Mouse (Mus musculus) heart, adult 2 months (tissue): ENCODE measurements around the gene Cebpb. TPM values are rescaled to one million over a fixed set of nuclear protein-coding genes. Genes with fewer than 3 reads are reported as not detected.

Experiments
- DNase-seq, 2 experiments: peaks; one replicate each; pipeline ENCODE4 v3.0.0; 2021
- H3K27ac ChIP-seq: fragments of 200-600 bp; 2 replicates; pipeline ENCODE4 v1.8.1; 2022
- H3K27me3 ChIP-seq: fragments of 200-500 bp; 2 replicates; pipeline ENCODE4 v1.6.1; 2012; ENCODE audit warnings: mild to moderate bottlenecking, low read length, inconsistent platforms, mixed read lengths; ENCODE audit not compliant: control insufficient read depth, insufficient read depth
- H3K36me3 ChIP-seq: fragments of 200-500 bp; 2 replicates; pipeline ENCODE4 v1.6.1; 2012; ENCODE audit warnings: low read length, inconsistent platforms; ENCODE audit not compliant: control insufficient read depth, insufficient read depth
- H3K4me1 ChIP-seq: fragments of 200-500 bp; 2 replicates; pipeline ENCODE4 v1.6.1; 2011; ENCODE audit warnings: low read length; ENCODE audit not compliant: control insufficient read depth, insufficient read depth
- H3K4me3 ChIP-seq: fragments of 200-600 bp; 2 replicates; pipeline ENCODE4 v1.8.1; 2022
- H3K79me2 ChIP-seq: fragments of 200-500 bp; replicated peaks from 2 replicates; pipeline ENCODE4 v1.6.1; 2012; ENCODE audit warnings: mild to moderate bottlenecking, inconsistent platforms, low read length, moderate library complexity, mixed read lengths; ENCODE audit not compliant: control insufficient read depth, insufficient read depth
- H3K9ac ChIP-seq: fragments of 200-500 bp; 2 replicates; pipeline ENCODE4 v1.6.1; 2012; ENCODE audit warnings: low read depth, mild to moderate bottlenecking, control low read depth, inconsistent platforms, low read length, mixed read lengths
- CTCF ChIP-seq: fragments of 200-600 bp; IDR thresholded peaks from 2 replicates; pipeline ENCODE4 v1.8.1; 2022; ENCODE audit warnings: antibody characterized with exemption, mild to moderate bottlenecking, moderate library complexity
- EP300 ChIP-seq: fragments of 200-500 bp; IDR thresholded peaks from 2 replicates; pipeline ENCODE4 v1.6.1; 2011; ENCODE audit warnings: low read depth, low read length, control low read depth; ENCODE audit not compliant: insufficient read depth
- POLR2A ChIP-seq: fragments of 200-500 bp; IDR thresholded peaks from 2 replicates; pipeline ENCODE4 v1.6.1; 2011; ENCODE audit warnings: mild to moderate bottlenecking, low read depth, low read length, control low read depth; ENCODE audit not compliant: insufficient read depth
- WGBS: fragments of 180-500 bp; shearing (Covaris S2); methylation state at CpG from one replicate; pipeline ENCODE4 v1.1.7; 2018; 5-methylcytosine and 5-hydroxymethylcytosine counted together
- intact Hi-C: fragments of 180-260 bp; cut with DNase I; formaldehyde crosslinking; loops from one replicate; pipeline ENCODE4 v1.15.1; 2025
- polyA plus RNA-seq: library from polyadenylated mRNA; depleted of rRNA; stranded (reverse); fragments of >200 nt; gene quantifications from 2 replicates; pipeline ENCODE4 v1.2.3, GENCODE M21; 2012
- total RNA-seq, 2 experiments: library from RNA; stranded (reverse); gene quantifications; 2 replicates each; pipeline ENCODE4 v1.2.3; 2021

The Cebpb gene
- total and polyA plus RNA-seq, 3 experiments, result 77.8 to 133 (median 88.1) TPM

- no peak overlapping the region for H3K27ac ChIP-seq
- H3K36me3 ChIP-seq, result no peaks in the 10 kb centered on the region
- H3K4me1 ChIP-seq, result no peaks in the 10 kb centered on the region
- intact Hi-C loops, result loop anchor here (10.0 kb wide), 1 partner anchor 411 kb away; no protein-coding TSS in a partner anchor
- no peaks in the 10 kb centered on the region for H3K27me3 ChIP-seq
- TF ChIP-seq EP300 (no peak), CTCF (no peak), POLR2A (no peak)
- WGBS, result 83% methylated on average over 3 of the region's 3 CpGs
- H3K79me2 ChIP-seq, result no peaks in the 10 kb centered on the region
- DNase-seq, result no peak
- no peak overlapping the region for H3K4me3 ChIP-seq
- H3K9ac ChIP-seq, result no peak overlapping the region
Measured at GRCm38 (mm10) chr2:167683721-167684120, 5.0 kb upstream of the Cebpb start.

- no peaks in the 10 kb centered on the region for H3K27me3 ChIP-seq
- no peaks in the 10 kb centered on the region for H3K4me1 ChIP-seq
- TF ChIP-seq CTCF (peak; percentile 98), EP300 (peak; percentile 99), POLR2A (no peak)
- H3K36me3 ChIP-seq, result no peaks in the 10 kb centered on the region
- no peak overlapping the region for H3K9ac ChIP-seq
- H3K27ac ChIP-seq, result no peak overlapping the region
- peak; percentile 90 to 98 for DNase-seq
- 8% methylated on average over 8 of the region's 8 CpGs for WGBS
- H3K4me3 ChIP-seq, result no peak overlapping the region
- H3K79me2 ChIP-seq, result no peaks in the 10 kb centered on the region
- intact Hi-C loops, result loop anchor here (1.0 to 10.0 kb wide), 3 partner anchors 210 to 410 kb away; no protein-coding TSS in a partner anchor
Measured at GRCm38 (mm10) chr2:167685137-167685536, 3.6 kb upstream of the Cebpb start.

- intact Hi-C loops, result loop anchor here (1.0 to 10.0 kb wide), 3 partner anchors 209 to 409 kb away; no protein-coding TSS in a partner anchor
- 81% methylated on average over 3 of the region's 3 CpGs for WGBS
- no peaks in the 10 kb centered on the region for H3K79me2 ChIP-seq
- H3K4me1 ChIP-seq, result no peaks in the 10 kb centered on the region
- no peak overlapping the region for H3K4me3 ChIP-seq
- no peak overlapping the region for H3K27ac ChIP-seq
- no peaks in the 10 kb centered on the region for H3K27me3 ChIP-seq
- no peak overlapping the region for H3K9ac ChIP-seq
- TF ChIP-seq EP300, result no peak
- no peak for TF ChIP-seq POLR2A
- TF ChIP-seq CTCF, result no peak
- H3K36me3 ChIP-seq, result no peaks in the 10 kb centered on the region
- DNase-seq, result no peak
Measured at GRCm38 (mm10) chr2:167685865-167686264, 2.9 kb upstream of the Cebpb start.

- H3K9ac ChIP-seq, result no peak overlapping the region
- H3K27me3 ChIP-seq, result no peaks in the 10 kb centered on the region
- peaks cover 5% of the 10 kb centered on the region for H3K4me1 ChIP-seq
- no peak for TF ChIP-seq EP300
- TF ChIP-seq CTCF, result no peak
- TF ChIP-seq POLR2A, result no peak
- no peaks in the 10 kb centered on the region for H3K36me3 ChIP-seq
- intact Hi-C loops, result loop anchor here (5.0 to 10.0 kb wide), 2 partner anchors 331 to 408 kb away; no protein-coding TSS in a partner anchor
- H3K79me2 ChIP-seq, result no peaks in the 10 kb centered on the region
- 79% methylated on average over 16 of the region's 16 CpGs for WGBS
- no peak overlapping the region for H3K27ac ChIP-seq
- H3K4me3 ChIP-seq, result no peak overlapping the region
- no peak for DNase-seq
Measured at GRCm38 (mm10) chr2:167686382-167687249, 2.1 kb upstream of the Cebpb start.

GRCm38 (mm10) chr2:167687250-167687586 is 1.5 kb upstream of the Cebpb start:
- TF ChIP-seq EP300, result no peak
- TF ChIP-seq POLR2A, result no peak
- no peak for TF ChIP-seq CTCF
- Histone ChIP-seq H3K27me3 (no peaks in the 10 kb centered on the region), H3K4me3 (no peak overlapping the region), H3K27ac (no peak overlapping the region), H3K4me1 (peaks cover 9% of the 10 kb centered on the region), H3K36me3 (no peaks in the 10 kb centered on the region), H3K9ac (no peak overlapping the region), H3K79me2 (no peaks in the 10 kb centered on the region)
- no peak for DNase-seq
- intact Hi-C loops, result loop anchor here (5.0 to 10.0 kb wide), 2 partner anchors 330 to 408 kb away; no protein-coding TSS in a partner anchor
- 95% methylated on average over 4 of the region's 4 CpGs for WGBS

GRCm38 (mm10) chr2:167687651-167688101 is 1.0 kb upstream of the Cebpb start:
- Histone ChIP-seq H3K9ac (no peak overlapping the region), H3K4me1 (peaks cover 9% of the 10 kb centered on the region), H3K36me3 (no peaks in the 10 kb centered on the region), H3K4me3 (no peak overlapping the region), H3K27ac (no peak overlapping the region; the same call in 1 of the 2 replicates), H3K79me2 (no peaks in the 10 kb centered on the region), H3K27me3 (no peaks in the 10 kb centered on the region)
- peak; percentile 60 to 70 for DNase-seq
- WGBS, result 68% methylated on average over 11 of the region's 11 CpGs
- TF ChIP-seq CTCF, result no peak
- no peak for TF ChIP-seq EP300
- no peak for TF ChIP-seq POLR2A
- intact Hi-C loops, result loop anchor here (5.0 to 10.0 kb wide), 2 partner anchors 330 to 407 kb away; no protein-coding TSS in a partner anchor
